Mouse (Mus musculus) CD4-positive helper T cell, adult 2 months (primary cell): ENCODE results near the gene Gm49358.

Experiments
- DNase-seq: peaks from one replicate; pipeline ENCODE4 v3.0.0-alpha.2; 2012; ENCODE audit warnings: low read depth, missing footprints, low spot score

Gene Gm49358

GRCm38 (mm10) chr10:86763672-86764071 is at the start of gene Gm49358:
Gm49358 (plus strand) TSS chr10:86763972.
- DNase-seq = no peak

- DNase-seq = peak; percentile 88
Measured at GRCm38 (mm10) chr10:86727548-86727980, 36.2 kb upstream of the Gm49358 start.

DNA sequence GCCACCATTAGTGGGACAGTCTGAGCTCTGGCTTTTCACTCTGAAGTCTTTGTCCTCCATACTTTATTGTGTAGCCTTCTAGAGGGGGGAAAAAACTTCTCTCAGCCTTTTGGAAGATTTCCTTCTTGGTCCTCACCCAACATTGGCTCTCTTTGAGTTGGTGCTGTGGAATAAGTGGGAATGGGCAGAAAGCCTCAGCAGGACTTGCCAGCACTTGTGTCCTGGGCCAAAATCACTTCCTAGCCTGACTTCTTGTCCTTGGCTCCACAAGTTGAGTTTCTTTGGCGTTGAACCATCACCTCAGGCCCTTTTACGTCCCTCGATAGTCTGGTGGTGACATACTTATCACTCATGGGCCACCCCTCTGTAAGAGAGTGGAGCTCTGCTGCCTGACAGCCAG is 35.6 kb upstream of the Gm49358 start:
- DNase-seq = peak; percentile 14

- peak; percentile 82 for DNase-seq
Measured at GRCm38 (mm10) chr10:86730823-86731499, 32.8 kb upstream of the Gm49358 start.

GRCm38 (mm10) chr10:86731500-86731863 is 32.3 kb upstream of the Gm49358 start:
- no peak for DNase-seq

- DNase-seq = peak; percentile 18
Measured at GRCm38 (mm10) chr10:86735036-86735435, 28.7 kb upstream of the Gm49358 start.

DNA sequence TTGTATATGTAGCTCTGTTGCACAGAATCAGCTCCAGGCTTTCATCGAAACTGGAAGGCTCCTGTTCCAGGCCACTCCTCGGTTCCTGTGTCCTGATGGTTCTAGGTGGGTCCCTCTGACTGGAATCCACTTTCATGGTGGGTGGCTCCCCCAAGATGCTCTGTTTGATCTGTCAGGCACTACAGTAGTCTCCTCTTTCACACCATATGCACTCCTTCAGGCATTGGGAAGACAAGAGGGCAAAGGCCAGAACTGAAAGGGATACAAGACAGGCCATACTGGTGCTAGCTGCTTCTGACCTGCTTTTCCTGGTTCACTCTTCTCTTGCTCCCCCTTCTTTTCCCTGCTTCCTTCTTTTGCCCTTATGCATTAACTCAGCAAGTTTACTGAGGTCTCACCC is 20.9 kb upstream of the Gm49358 start:
- no peak for DNase-seq

DNA sequence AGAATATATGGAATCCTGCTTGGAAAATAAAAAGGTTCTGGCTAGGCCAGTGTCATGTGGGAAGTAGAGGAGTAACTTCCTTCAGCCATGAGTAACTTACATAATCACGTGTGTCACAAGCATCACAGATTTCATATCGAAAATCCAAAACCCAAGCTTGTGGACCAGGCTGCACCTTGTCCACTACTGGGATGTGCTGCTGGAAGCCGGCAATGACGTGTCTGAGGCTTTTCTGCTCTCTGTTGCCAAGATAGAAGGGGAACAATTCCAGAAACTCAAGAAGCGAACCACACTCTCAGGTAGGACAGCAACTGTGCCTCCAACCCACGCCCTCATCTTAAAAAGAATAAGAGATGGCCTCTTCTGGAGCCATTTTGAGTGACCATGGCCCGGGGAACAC is 19.5 kb upstream of the Gm49358 start:
- DNase-seq = no peak

DNA sequence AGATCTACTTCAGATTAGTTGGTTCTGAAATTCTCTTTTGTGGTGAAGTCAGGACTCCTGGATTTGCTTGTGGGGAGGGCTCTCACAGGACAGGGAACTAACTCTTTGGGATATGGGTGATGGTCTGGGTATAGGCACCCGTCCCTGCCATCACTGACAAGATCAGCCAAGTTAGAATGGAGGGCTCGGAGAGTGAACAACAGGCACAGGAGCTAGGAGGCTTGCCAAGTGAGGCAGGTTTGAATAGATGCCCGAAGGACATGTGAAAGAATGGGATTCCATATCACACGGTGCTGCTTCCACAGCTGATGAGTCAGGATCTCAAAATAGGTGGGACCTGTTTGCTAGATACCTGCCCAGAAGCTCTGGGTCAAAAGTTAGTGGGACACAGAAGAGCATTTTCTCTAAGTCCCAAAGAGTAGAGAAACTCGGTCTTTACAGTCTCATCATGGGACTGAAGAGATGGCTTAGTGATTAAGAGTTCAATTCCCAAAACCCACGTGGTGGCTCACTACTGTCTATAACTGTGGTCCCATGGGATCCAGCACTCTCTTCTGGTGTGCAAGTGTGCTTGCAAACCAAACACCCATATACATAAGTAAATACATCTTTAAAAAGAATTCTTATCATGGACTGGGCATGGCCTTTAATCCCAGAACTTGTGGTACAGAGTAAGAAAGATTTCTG is 7.8 kb upstream of the Gm49358 start:
- DNase-seq = no peak

- no peak for DNase-seq
Measured at GRCm38 (mm10) chr10:86757724-86758123, 6.0 kb upstream of the Gm49358 start.

DNA sequence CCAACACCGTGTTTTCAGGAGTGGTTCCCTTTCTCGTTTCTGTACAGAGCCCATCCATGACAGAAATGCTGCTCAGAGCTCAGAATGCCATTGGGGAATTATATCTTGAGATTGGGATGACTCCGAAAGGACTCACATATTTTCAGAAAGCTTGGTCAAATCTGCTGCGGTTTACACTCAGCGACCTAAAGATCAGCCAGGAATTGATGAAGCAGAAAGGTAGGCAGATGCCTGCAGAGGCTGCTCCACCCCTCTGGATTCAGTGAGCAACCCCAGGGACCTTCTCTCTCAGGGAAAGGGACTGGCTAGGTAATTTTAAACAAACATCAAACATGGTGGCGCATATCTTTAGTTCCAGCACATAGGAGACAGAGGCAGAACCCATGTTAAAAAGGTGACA is 5.6 kb upstream of the Gm49358 start:
- no peak for DNase-seq

DNA sequence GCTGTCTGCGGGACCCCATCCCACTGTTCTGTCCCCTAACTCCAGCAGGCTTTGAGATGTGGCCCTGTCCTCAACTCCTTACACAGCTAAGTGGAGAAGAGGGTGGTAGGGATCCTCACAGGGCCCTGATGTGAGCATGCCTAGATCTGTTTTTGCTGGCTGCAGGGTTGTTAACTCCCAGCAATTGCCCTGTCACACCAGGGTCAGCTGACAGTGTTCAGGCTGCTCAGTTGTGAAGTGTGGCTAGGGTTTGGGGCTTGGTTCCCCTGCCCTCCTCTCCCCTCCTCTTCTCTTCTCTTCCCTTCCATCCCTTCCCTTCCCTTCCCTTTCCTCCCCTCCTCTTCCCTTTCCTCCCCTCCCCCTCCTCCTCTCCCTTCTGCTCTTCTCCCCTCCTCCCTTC is 2.5 kb upstream of the Gm49358 start:
- DNase-seq = no peak

DNA sequence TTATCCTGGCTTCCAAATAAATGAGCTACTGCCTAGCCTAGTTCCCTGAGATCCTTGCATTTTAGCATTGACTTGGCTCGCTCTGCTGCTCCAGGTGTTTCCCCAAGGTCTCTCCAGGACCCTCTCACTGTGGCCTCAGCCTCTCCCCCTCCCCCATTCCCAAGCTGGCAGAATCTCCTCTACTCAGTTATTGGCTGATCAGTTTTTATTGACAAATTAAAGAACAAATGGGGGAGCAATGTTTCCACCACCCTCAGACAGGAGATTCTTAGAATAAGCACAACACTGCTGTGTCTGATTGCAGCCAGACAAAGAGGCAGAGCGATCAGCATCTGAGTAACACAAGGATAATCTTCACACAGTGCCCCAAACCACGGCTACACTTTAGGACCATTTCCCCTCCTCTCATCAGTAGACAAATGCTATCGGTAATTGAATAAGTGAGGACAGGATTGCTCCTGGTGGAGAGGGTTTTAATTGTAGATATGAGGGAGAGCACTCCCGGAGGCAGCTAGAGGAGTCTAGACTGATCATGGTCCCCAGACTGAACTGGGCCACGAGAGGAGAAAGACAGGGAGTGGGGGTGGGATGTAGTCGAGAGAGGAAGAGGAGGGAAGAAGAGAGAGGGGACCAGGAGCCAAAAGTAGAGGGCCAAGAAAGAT is 1.9 kb upstream of the Gm49358 start:
- no peak for DNase-seq

GRCm38 (mm10) chr10:86762384-86762730 is 1.4 kb upstream of the Gm49358 start:
- DNase-seq = no peak

DNA sequence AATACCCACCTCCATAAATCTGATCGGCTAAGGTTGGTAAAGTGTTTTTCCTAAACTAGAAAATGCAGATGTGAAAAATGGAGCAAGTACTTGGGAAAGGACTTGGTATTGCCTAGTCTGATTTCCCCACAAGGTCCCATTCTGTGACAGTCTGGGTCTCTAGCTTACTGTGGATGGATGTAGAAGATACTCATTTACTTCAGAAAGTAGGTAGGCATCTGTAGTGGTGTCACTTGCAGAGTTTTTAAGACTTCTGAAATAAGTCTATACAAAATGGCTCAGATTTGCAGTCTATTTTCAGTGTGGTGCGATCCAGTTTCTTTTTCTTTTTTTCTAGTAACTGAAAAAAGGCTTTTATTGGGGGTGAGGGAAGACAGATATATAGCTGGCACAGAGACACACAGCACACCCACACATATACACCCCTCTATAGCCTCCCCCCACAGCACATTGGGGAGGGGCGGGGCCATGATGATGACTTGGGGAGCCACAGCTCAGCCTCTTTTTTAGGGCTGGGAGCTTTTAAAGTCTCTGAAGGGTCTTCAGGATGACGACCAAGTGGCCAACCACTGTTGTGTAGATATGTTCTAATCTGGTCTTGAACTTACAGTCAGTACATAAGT is 1.7 kb downstream of the Gm49358 start:
- DNase-seq = no peak

GRCm38 (mm10) chr10:86769216-86769615 is 5.4 kb downstream of the Gm49358 start:
- no peak for DNase-seq

GRCm38 (mm10) chr10:86769797-86770196 is 6.0 kb downstream of the Gm49358 start:
- DNase-seq = no peak

- DNase-seq = no peak
Measured at GRCm38 (mm10) chr10:86771701-86772100, 7.9 kb downstream of the Gm49358 start.

GRCm38 (mm10) chr10:86772231-86772631 is 8.5 kb downstream of the Gm49358 start:
- no peak for DNase-seq

GRCm38 (mm10) chr10:86773360-86773759 is 9.6 kb downstream of the Gm49358 start:
- no peak for DNase-seq

- DNase-seq = no peak
Measured at GRCm38 (mm10) chr10:86776281-86776680, 12.5 kb downstream of the Gm49358 start.

DNA sequence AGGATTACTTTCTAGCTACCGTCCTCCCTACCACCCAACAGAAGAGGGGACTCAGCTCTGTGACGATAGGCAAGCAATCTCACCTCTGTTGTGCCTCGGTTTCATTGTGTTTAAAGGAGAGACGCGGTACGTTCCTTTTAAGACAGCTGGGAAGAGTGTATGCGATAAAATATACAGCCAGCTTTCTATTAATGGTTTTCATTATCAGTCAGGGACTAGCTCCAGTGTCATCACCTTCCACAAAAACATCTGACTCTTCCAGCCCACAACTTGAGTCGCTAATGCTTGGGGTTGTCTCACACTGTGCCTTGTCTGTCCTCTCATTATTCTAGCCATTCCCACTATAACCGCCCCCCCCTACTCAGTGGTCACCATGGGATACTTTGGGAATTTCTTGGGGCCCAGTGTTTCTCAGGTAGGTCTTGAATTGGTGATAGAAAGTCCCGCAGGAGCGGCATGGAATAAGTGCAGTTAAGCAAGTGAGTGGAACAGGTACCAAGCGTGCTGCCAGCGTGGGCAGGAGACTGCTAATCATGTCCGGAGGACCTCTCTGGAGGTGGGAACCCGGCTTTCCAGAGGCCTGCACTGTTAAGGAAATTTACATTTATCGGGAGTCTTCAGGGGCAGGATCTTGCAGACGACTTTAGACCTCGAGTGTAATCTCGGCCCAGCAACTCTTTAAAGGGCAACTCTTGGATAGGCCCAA is 14.0 kb downstream of the Gm49358 start:
- no peak for DNase-seq
